14 mouse cellular contexts compared by ENCODE assay signal in genomic region chr15:81154846-81155624, GRCm38 (mm10). TPM values are rescaled to one million over a fixed set of nuclear protein-coding genes. Genes with fewer than 3 reads are reported as not detected.
A peak's percentile ranks its signal among the peaks of the same experiment; 100 is the strongest.
DNase-seq lines count a peak whose midpoint lies in the region; ATAC-seq and TF ChIP-seq lines count a peak whose summit lies in the region.
"Had no signal": no experiment of that assay in that cellular context is flagged by ENCODE, and none has a peak within 500 bp of the region (broad histone marks: within the 10 kb centered on the region; RNA-seq: fewer than 3 reads in every experiment).

No protein-coding gene starts in this region.

- no peak overlapping the region for H3K9ac ChIP-seq in intestine, embryonic 16.5 days (ENCODE audit: low read depth, low read length)
- no peak overlapping the region for H3K9ac ChIP-seq in stomach, postnatal 0 days (ENCODE audit: low read length)
- H3K9ac ChIP-seq: hindbrain, embryonic 14.5 days; limb, embryonic 12.5 days had no signal

- no peaks in the 10 kb centered on the region for H3K9me3 ChIP-seq in intestine, embryonic 16.5 days (ENCODE audit: control insufficient read depth, low read length)
- no peaks in the 10 kb centered on the region for H3K9me3 ChIP-seq in stomach, postnatal 0 days (ENCODE audit: control insufficient read depth, low read length)
- H3K9me3 ChIP-seq: limb, embryonic 12.5 days had no signal

- TF ChIP-seq EP300 in stomach, postnatal 0 days (optimal IDR thresholded peaks at IDR 0.05) = no peak

- H3K4me1 ChIP-seq in spleen, adult 2 months (ENCODE audit: control insufficient read depth, insufficient read depth, insufficient read length) = peaks cover 6% of the 10 kb centered on the region; the same call in 1 of the 2 replicates
- H3K4me1 ChIP-seq in intestine, embryonic 16.5 days (ENCODE audit: control insufficient read depth, insufficient read depth, low read length) = peaks cover 8% of the 10 kb centered on the region; the same call in 1 of the 2 replicates
- H3K4me1 ChIP-seq in stomach, postnatal 0 days (replicated peaks; ENCODE audit: control insufficient read depth, insufficient read depth) = no peaks in the 10 kb centered on the region
- H3K4me1 ChIP-seq: limb, embryonic 12.5 days had no signal

- TF ChIP-seq CTCF in spleen, adult 2 months (IDR thresholded peaks at IDR 0.05; ENCODE audit: extremely low read depth, insufficient read depth, insufficient read length, insufficient replicate concordance) = no peak
- no peak for TF ChIP-seq CTCF in stomach, postnatal 0 days (IDR thresholded peaks at IDR 0.05; ENCODE audit: low read depth)

- H3K36me3 ChIP-seq in spleen, adult 2 months (ENCODE audit: control insufficient read depth, insufficient read depth, low read length) = no peaks in the 10 kb centered on the region
- no peaks in the 10 kb centered on the region for H3K36me3 ChIP-seq in intestine, embryonic 16.5 days (ENCODE audit: control insufficient read depth, insufficient read depth, low read length)
- no peaks in the 10 kb centered on the region for H3K36me3 ChIP-seq in stomach, postnatal 0 days (ENCODE audit: control insufficient read depth, insufficient read depth, low read length)
- H3K36me3 ChIP-seq: limb, embryonic 12.5 days had no signal

- peak overlapping the region; percentile 28; the same call in 1 of the 2 replicates for H3K27ac ChIP-seq in spleen, adult 2 months (ENCODE audit: insufficient read depth, low read length)
- peak overlapping the region; percentile 57 for H3K27ac ChIP-seq in intestine, embryonic 16.5 days (ENCODE audit: low read length)
- H3K27ac ChIP-seq in stomach, postnatal 0 days (replicated peaks) = peak overlapping the region; percentile 53; the same call in 1 of the 2 replicates
- H3K27ac ChIP-seq: hindbrain, embryonic 14.5 days; limb, embryonic 12.5 days had no signal

- DNase-seq in kidney, adult 9 months = peak; percentile 41
- DNase-seq in kidney, adult 18-20 months = no peak
- no peak for DNase-seq in spleen, adult 2 months (ENCODE audit: low read depth in 1 of 2, low spot score in 2 of 2)
- no peak for DNase-seq in spleen, adult 12 weeks (ENCODE audit: low spot score)
- no peak for DNase-seq in stomach, postnatal 0 days (ENCODE audit: low spot score)
- no peak for DNase-seq in adrenal gland, adult (ENCODE audit: inconsistent age in 2 of 2, low spot score in 1 of 2)
- DNase-seq in embryo, embryonic 10.5 days (ENCODE audit: low spot score) = no peak
- DNase-seq: adrenal gland, postnatal 10 days; lung, postnatal 36 days; right cerebral cortex, adult 18-20 months; thymus, postnatal 4 days had no signal

- H3K27me3 ChIP-seq in spleen, adult 2 months (ENCODE audit: control insufficient read depth, insufficient read depth, low read length) = no peaks in the 10 kb centered on the region
- H3K27me3 ChIP-seq in intestine, embryonic 16.5 days (replicated peaks; ENCODE audit: control insufficient read depth, insufficient read depth, low read length) = no peaks in the 10 kb centered on the region
- H3K27me3 ChIP-seq in stomach, postnatal 0 days (ENCODE audit: control insufficient read depth, insufficient read depth, low read length) = no peaks in the 10 kb centered on the region
- H3K27me3 ChIP-seq: limb, embryonic 12.5 days had no signal

- no peak overlapping the region for H3K4me2 ChIP-seq in intestine, embryonic 16.5 days (ENCODE audit: low read depth, low read length)
- no peak overlapping the region for H3K4me2 ChIP-seq in stomach, postnatal 0 days (replicated peaks; ENCODE audit: low read depth)
- H3K4me2 ChIP-seq: hindbrain, embryonic 14.5 days; limb, embryonic 12.5 days had no signal

- 69% methylated on average over 2 of the region's 2 CpGs for WGBS in spleen, adult 2 months
- 55% methylated on average over 2 of the region's 2 CpGs for WGBS in intestine, embryonic 16.5 days
- 47% methylated on average over 2 of the region's 2 CpGs for WGBS in stomach, postnatal 0 days

- peak; percentile 56 for ATAC-seq in intestine, embryonic 16.5 days
- no peak for ATAC-seq in stomach, postnatal 0 days (ENCODE audit: low FRiP score, low TSS enrichment)

- no peak overlapping the region for H3K4me3 ChIP-seq in spleen, adult 2 months (ENCODE audit: extremely low read depth, insufficient read depth, insufficient read length)
- H3K4me3 ChIP-seq in intestine, embryonic 16.5 days (ENCODE audit: low read length) = no peak overlapping the region
- no peak overlapping the region for H3K4me3 ChIP-seq in stomach, postnatal 0 days (ENCODE audit: low read depth, low read length)
- H3K4me3 ChIP-seq: limb, embryonic 12.5 days had no signal

- TF ChIP-seq POLR2A in spleen, adult 2 months (IDR thresholded peaks at IDR 0.05; ENCODE audit: low read depth, low read length) = no peak

RNA-seq across cellular contexts. Expression of gene Mrtfa, which starts 35.5 kb away (rescaled TPM):
- polyA plus RNA-seq in spleen, adult 2 months (2012; rRNA removed) = 80.0 and 100 TPM in 2 replicates
- polyA plus RNA-seq in intestine, embryonic 16.5 days (2015; fragmentation: Nextera tagmentation; extraction: Ambion mirVana) = 13.7 and 16.5 TPM in 2 replicates
- 12.6 and 14.3 TPM in 2 replicates for polyA plus RNA-seq in stomach, postnatal 0 days (2015; fragmentation: Nextera tagmentation; extraction: Ambion mirVana)
